ENCODE assay signal across 8 mouse cellular contexts in genomic region chr19:23274054-23274724, GRCm38 (mm10). TPM values are rescaled to one million over a fixed set of nuclear protein-coding genes. Genes with fewer than 3 reads are reported as not detected.
A peak's percentile ranks its signal among the peaks of the same experiment; 100 is the strongest.
DNase-seq lines count a peak whose midpoint lies in the region; ATAC-seq and TF ChIP-seq lines count a peak whose summit lies in the region.

No protein-coding gene starts in this region.

- H3K4me3 ChIP-seq in kidney, postnatal 0 days (replicated peaks; ENCODE audit: low read depth, low read length) = peak overlapping the region; percentile 90
- peak overlapping the region; percentile 74 for H3K4me3 ChIP-seq in embryonic facial prominence, embryonic 12.5 days
- H3K4me3 ChIP-seq in intestine, embryonic 15.5 days (replicated peaks) = peak overlapping the region; percentile 89
- peak overlapping the region; percentile 83 for H3K4me3 ChIP-seq in neural tube, embryonic 12.5 days

- peak overlapping the region; percentile 79 for H3K4me2 ChIP-seq in kidney, postnatal 0 days (ENCODE audit: low read length)
- H3K4me2 ChIP-seq in embryonic facial prominence, embryonic 12.5 days (replicated peaks) = peak overlapping the region; percentile 57
- H3K4me2 ChIP-seq in intestine, embryonic 15.5 days (replicated peaks) = peak overlapping the region; percentile 65
- H3K4me2 ChIP-seq in neural tube, embryonic 12.5 days (replicated peaks) = peak overlapping the region; percentile 64

- no peaks in the 10 kb centered on the region for H3K9me3 ChIP-seq in kidney, postnatal 0 days (replicated peaks; ENCODE audit: low read length)
- no peaks in the 10 kb centered on the region for H3K9me3 ChIP-seq in embryonic facial prominence, embryonic 12.5 days
- H3K9me3 ChIP-seq in intestine, embryonic 15.5 days = no peaks in the 10 kb centered on the region
- no peaks in the 10 kb centered on the region for H3K9me3 ChIP-seq in neural tube, embryonic 12.5 days

- no peaks in the 10 kb centered on the region for H3K36me3 ChIP-seq in kidney, postnatal 0 days (ENCODE audit: insufficient read depth, low read length)
- no peaks in the 10 kb centered on the region for H3K36me3 ChIP-seq in embryonic facial prominence, embryonic 12.5 days
- H3K36me3 ChIP-seq in intestine, embryonic 15.5 days = no peaks in the 10 kb centered on the region
- no peaks in the 10 kb centered on the region for H3K36me3 ChIP-seq in neural tube, embryonic 12.5 days

- 52% methylated on average over 4 of the region's 4 CpGs for WGBS in kidney, postnatal 0 days
- 60% methylated on average over 3 of the region's 4 CpGs for WGBS in embryonic facial prominence, embryonic 12.5 days
- 50% methylated on average over 4 of the region's 4 CpGs for WGBS in intestine, embryonic 15.5 days
- WGBS in neural tube, embryonic 12.5 days = 56% methylated on average over 4 of the region's 4 CpGs

- H3K27me3 ChIP-seq in kidney, postnatal 0 days (ENCODE audit: insufficient read depth, low read length) = no peaks in the 10 kb centered on the region
- no peaks in the 10 kb centered on the region for H3K27me3 ChIP-seq in embryonic facial prominence, embryonic 12.5 days
- no peaks in the 10 kb centered on the region for H3K27me3 ChIP-seq in intestine, embryonic 15.5 days (replicated peaks)
- no peaks in the 10 kb centered on the region for H3K27me3 ChIP-seq in neural tube, embryonic 12.5 days (replicated peaks)

- H3K9ac ChIP-seq in kidney, postnatal 0 days (ENCODE audit: low read depth, low read length) = no peak overlapping the region
- peak overlapping the region; percentile 88 for H3K9ac ChIP-seq in embryonic facial prominence, embryonic 12.5 days
- no peak overlapping the region for H3K9ac ChIP-seq in intestine, embryonic 15.5 days
- H3K9ac ChIP-seq in neural tube, embryonic 12.5 days = peak overlapping the region; percentile 91

- H3K27ac ChIP-seq in kidney, postnatal 0 days = 0 out of 2 replicates have a peak overlapping the region, but pooled peaks have one; percentile 78
- H3K27ac ChIP-seq in embryonic facial prominence, embryonic 12.5 days = peak overlapping the region; percentile 73; the same call in 1 of the 2 replicates
- H3K27ac ChIP-seq in intestine, embryonic 15.5 days = 0 out of 2 replicates have a peak overlapping the region, but pooled peaks have one; percentile 66
- no peak overlapping the region for H3K27ac ChIP-seq in neural tube, embryonic 12.5 days

- peaks cover 5% of the 10 kb centered on the region; the same call in 1 of the 2 replicates for H3K4me1 ChIP-seq in kidney, postnatal 0 days (replicated peaks; ENCODE audit: insufficient read depth, low read length)
- H3K4me1 ChIP-seq in embryonic facial prominence, embryonic 12.5 days = peaks cover 8% of the 10 kb centered on the region
- peaks cover 7% of the 10 kb centered on the region; the same call in 1 of the 2 replicates for H3K4me1 ChIP-seq in intestine, embryonic 15.5 days (replicated peaks)
- peaks cover 9% of the 10 kb centered on the region for H3K4me1 ChIP-seq in neural tube, embryonic 12.5 days

- no peak for TF ChIP-seq CTCF in kidney, postnatal 0 days (IDR thresholded peaks at IDR 0.05; ENCODE audit: low read depth)

- peak; percentile 18; the same call in 1 of the 2 replicates for ATAC-seq in kidney, postnatal 0 days (replicated peaks; ENCODE audit: low FRiP score, low read depth)
- no peak for ATAC-seq in embryonic facial prominence, embryonic 12.5 days (ENCODE audit: insufficient number of reproducible peaks, insufficient read depth, low FRiP score, low TSS enrichment)
- peak; percentile 51 for ATAC-seq in intestine, embryonic 15.5 days
- peak; percentile 41 for ATAC-seq in neural tube, embryonic 12.5 days (ENCODE audit: low FRiP score, low read depth)

- peak; percentile 52 for DNase-seq in kidney, postnatal 0 days (ENCODE audit: low spot score)
- DNase-seq in kidney, adult 18-20 months = no peak
- DNase-seq in thymus, adult 18-20 months = no peak
- no peak for DNase-seq in gastrocnemius, adult 18-20 months (ENCODE audit: low spot score)
- no peak for DNase-seq in right cerebral cortex, adult 2 months (ENCODE audit: low spot score in 2 of 2)

RNA-seq across cellular contexts. Expression of gene Smc5, which starts 0.5 kb away (rescaled TPM):
- 16.2 and 18.2 TPM in 2 replicates for polyA plus RNA-seq in kidney, postnatal 0 days (2015; fragmentation: Nextera tagmentation; extraction: Ambion mirVana)
- 50.6 and 52.3 TPM in 2 replicates for polyA plus RNA-seq in embryonic facial prominence, embryonic 12.5 days (2016; fragmentation: Nextera tagmentation; extraction: Ambion mirVana)
- 24.5 and 27.3 TPM in 2 replicates for polyA plus RNA-seq in intestine, embryonic 15.5 days (2015; fragmentation: Nextera tagmentation; extraction: Ambion mirVana)
- 38.6 and 39.9 TPM in 2 replicates for polyA plus RNA-seq in neural tube, embryonic 12.5 days (2016; fragmentation: Nextera tagmentation; extraction: Ambion mirVana)
- 10 to 100 TPM; 13.7 to 14.5 TPM for total RNA-seq in gastrocnemius, adult 18-20 months (2021)

Comparison
In these comparisons a context has a peak if more than half of its experiments do, and no peak if none do; other contexts are left out.
1. H3K9ac ChIP-seq: peak in embryonic facial prominence, embryonic 12.5 days (single experiment) and neural tube, embryonic 12.5 days (single experiment); none in kidney, postnatal 0 days (single experiment) and intestine, embryonic 15.5 days (single experiment).
2. Peak in every context shown above with its lines, with median percentiles within 50 percentile points of each other: H3K4me2 ChIP-seq and H3K4me3 ChIP-seq.